Mouse (Mus musculus): ENCODE data around the gene Dpp6. TPM values are rescaled to one million over a fixed set of nuclear protein-coding genes. Genes with fewer than 3 reads are reported as not detected.
"Not testable (repeated sequence)": the region's sequence is repeated elsewhere in the genome, so short reads cannot be mapped to it uniquely, and the experiment has no call there.

Gene Dpp6
- total RNA-seq, 2 experiments from 2014 or later, result not detected

- ATAC-seq (replicated peaks; ENCODE audit: low FRiP score, poor library complexity, severe bottlenecking), result no peak
Observed at GRCm38 (mm10) chr5:27421090-27421635, 604.2 kb downstream of the Dpp6 start.

DNA sequence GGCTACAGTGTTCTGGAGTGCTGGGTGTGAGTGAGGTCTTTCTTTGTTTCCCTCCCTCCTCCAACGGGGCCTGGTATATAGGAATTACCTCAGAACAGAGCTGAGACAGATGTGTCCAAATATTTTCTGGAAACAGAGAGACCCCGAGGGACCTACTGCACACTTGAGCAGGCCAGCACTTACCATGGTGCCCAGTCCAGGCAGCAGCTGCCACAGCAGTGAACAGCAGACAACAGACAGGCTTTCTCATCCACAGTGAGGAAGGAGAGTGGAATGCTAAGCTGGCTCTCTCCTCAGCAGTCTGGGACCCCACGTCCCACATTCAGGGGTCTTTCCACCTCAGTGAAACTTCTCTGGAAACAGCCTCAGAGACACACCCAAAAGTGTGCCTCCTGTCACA, 606.8 kb downstream of the Dpp6 start:
- ATAC-seq (replicated peaks; ENCODE audit: low FRiP score, poor library complexity, severe bottlenecking), result no peak

GRCm38 (mm10) chr5:27424484-27425080, 607.6 kb downstream of the Dpp6 start:
- no peak for ATAC-seq (replicated peaks; ENCODE audit: low FRiP score, poor library complexity, severe bottlenecking)

DNA sequence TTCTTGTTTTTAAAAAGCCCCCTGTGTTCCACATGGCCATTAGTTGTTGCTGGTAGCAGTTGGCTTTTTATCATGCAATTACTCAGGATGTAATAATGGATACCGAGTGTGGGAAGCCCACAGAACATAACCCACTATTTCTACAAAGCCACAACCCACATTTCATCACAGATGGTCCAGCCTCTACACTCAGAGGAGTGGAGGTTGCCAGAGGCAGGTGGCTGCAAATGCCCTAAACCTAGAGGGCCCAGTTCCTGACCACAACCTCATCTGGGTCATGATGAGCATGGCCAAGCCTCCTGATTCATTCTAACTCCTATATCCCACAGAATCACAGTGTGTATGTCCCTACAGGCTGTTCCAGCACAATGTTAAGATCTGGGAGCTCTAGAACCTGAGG, 609.2 kb downstream of the Dpp6 start:
- ATAC-seq (replicated peaks; ENCODE audit: low FRiP score, poor library complexity, severe bottlenecking), result no peak

GRCm38 (mm10) chr5:27433584-27433983, 616.6 kb downstream of the Dpp6 start:
- no peak for ATAC-seq (replicated peaks; ENCODE audit: low FRiP score, poor library complexity, severe bottlenecking)

GRCm38 (mm10) chr5:27453201-27453845, 636.3 kb downstream of the Dpp6 start:
- ATAC-seq (replicated peaks; ENCODE audit: low FRiP score, poor library complexity, severe bottlenecking), result no peak

GRCm38 (mm10) chr5:27454386-27454785, 637.4 kb downstream of the Dpp6 start:
- no peak for ATAC-seq (replicated peaks; ENCODE audit: low FRiP score, poor library complexity, severe bottlenecking)

- no peak for ATAC-seq (replicated peaks; ENCODE audit: low FRiP score, poor library complexity, severe bottlenecking)
Observed at GRCm38 (mm10) chr5:27456981-27457380, 640.0 kb downstream of the Dpp6 start.

DNA sequence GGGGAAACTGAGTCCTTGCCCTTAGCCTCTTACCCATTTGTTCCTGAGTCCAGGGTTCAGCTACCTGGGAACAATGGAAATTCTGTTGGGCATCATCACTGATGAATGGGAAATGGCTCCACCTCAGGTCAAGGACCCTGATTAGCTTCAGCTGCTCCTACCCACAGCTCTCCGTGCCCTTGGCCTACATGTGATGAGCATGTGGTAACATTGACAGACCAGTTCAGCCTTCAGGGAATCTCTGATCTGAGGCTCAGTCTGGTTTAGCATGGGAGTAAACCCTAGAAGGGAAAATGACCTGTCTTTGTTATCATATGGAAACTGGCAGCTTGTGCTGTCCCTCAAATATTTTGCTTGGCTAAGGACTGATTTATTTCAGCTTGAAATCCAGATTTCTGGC, 640.7 kb downstream of the Dpp6 start:
- no peak for ATAC-seq (replicated peaks; ENCODE audit: low FRiP score, poor library complexity, severe bottlenecking)

DNA sequence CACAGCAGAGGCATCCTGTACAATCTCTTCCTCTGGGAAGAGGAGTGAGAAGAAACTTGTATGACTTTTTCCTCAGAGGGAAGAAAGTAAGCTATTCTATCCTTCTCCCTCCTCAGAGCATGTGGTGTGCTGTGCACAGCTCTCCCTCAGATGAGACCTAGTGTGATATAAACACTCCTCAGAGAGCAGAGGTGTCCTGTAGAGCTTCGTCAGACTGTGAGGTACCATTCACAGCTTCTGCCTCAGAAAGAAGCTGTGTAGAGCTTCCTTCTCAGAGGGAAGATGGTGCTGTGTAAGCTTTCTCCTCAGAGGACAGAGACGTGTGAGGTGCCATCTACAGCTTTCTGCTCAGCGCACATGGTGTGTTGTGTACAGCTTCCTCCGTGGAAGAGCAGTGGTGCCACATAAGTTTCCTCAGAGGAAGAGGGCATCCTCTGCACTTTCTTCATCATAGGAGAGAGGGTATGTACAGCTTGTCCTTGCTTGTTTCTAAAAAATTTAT, 658.0 kb downstream of the Dpp6 start:
- ATAC-seq (replicated peaks; ENCODE audit: low FRiP score, poor library complexity, severe bottlenecking), result no peak

GRCm38 (mm10) chr5:27481706-27482105, 664.7 kb downstream of the Dpp6 start:
- no peak for ATAC-seq (replicated peaks; ENCODE audit: low FRiP score, poor library complexity, severe bottlenecking)

DNA sequence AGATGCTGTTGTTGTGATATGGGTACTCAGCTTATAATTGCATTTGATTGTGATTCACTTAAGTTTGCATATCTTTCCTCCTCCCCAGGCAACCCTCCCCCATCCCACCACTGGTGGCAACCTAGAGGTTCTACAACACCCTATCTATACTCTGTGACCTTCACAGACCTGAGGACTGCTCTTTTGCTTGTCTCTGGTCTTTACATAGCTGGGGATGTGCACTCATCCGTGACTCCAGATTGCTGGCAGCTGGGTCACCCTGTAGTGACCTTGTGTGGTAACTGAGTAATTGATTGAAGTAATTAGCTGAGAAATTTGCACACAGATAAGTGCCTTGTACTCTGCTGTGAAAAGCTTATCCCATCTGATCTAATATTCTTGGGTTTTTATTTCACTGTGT, 669.1 kb downstream of the Dpp6 start:
- no peak for ATAC-seq (replicated peaks; ENCODE audit: low FRiP score, poor library complexity, severe bottlenecking)

DNA sequence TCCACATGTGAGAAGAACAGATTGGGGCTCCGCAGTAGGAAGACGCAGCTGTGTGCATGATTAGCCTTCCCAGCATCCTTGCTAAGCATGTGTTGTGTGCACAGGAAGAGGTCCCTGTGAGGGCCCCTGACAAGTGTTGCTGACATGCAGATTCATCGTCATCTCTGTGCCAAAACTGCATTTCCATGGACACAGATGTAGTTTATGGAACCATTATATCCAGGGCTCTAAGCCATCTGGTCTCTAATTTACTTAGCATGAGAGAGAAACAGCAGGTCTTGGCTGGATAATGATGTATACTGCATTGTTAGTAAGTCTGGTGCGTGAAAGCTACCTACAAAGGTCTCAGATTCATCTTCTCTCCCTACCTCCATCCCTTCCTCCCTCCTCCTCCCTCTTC, 673.9 kb downstream of the Dpp6 start:
- no peak for ATAC-seq (replicated peaks; ENCODE audit: low FRiP score, poor library complexity, severe bottlenecking)

DNA sequence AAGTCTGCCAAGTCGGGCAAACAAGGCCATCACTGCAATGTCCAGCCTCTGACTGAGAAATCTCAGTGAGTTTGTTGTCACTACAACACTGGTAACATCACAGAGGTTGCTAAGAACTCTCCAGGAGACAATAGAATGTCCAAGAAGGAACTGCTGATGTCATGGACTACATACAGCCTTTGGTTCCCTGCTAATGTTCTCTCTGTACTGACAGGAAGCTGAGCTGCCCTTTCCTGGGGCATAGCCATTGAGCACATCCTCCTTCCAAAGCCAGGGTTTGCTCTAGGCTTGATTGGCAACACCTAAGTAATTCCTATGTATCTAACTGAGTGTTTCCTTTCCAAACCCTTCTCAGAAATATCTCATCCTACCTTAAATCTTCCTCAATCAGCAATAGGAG, 684.3 kb downstream of the Dpp6 start, which contains the start of gene Speer4b:
Gene Speer4b, minus strand, starts transcription at position 101 of the 400 bp plus-strand sequence.
- not testable (repeated sequence) for ATAC-seq (replicated peaks; ENCODE audit: low FRiP score, poor library complexity, severe bottlenecking)

GRCm38 (mm10) chr5:27518716-27519115, 701.7 kb downstream of the Dpp6 start:
- no peak for ATAC-seq (replicated peaks; ENCODE audit: low FRiP score, poor library complexity, severe bottlenecking)

- ATAC-seq (replicated peaks; ENCODE audit: low FRiP score, poor library complexity, severe bottlenecking), result no peak
Observed at GRCm38 (mm10) chr5:27526906-27527305, 709.9 kb downstream of the Dpp6 start.

- no peak for ATAC-seq (replicated peaks; ENCODE audit: low FRiP score, poor library complexity, severe bottlenecking)
Observed at GRCm38 (mm10) chr5:27544816-27545270, 727.8 kb downstream of the Dpp6 start.

DNA sequence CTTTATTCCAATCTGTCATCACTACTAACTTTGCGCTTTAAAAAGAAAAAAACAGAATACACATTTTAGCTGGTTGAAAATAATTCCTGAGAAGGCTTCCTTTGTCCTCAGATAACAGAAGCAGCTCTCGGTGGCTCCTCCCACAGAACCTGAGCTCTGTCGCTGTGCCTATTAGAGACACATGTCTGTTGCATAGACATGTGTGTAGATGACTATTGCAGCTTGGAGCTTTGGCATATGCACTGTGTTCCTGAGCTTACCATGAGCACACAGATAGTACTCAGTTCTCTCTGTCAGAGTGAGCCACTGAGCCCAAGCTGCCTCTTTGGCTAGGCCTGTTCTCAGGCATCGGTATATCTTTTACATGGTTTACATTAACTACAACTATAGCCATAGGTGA, 732.3 kb downstream of the Dpp6 start:
- no peak for ATAC-seq (replicated peaks; ENCODE audit: low FRiP score, poor library complexity, severe bottlenecking)

GRCm38 (mm10) chr5:27565700-27566099, 748.7 kb downstream of the Dpp6 start:
- ATAC-seq (replicated peaks; ENCODE audit: low FRiP score, poor library complexity, severe bottlenecking), result no peak

DNA sequence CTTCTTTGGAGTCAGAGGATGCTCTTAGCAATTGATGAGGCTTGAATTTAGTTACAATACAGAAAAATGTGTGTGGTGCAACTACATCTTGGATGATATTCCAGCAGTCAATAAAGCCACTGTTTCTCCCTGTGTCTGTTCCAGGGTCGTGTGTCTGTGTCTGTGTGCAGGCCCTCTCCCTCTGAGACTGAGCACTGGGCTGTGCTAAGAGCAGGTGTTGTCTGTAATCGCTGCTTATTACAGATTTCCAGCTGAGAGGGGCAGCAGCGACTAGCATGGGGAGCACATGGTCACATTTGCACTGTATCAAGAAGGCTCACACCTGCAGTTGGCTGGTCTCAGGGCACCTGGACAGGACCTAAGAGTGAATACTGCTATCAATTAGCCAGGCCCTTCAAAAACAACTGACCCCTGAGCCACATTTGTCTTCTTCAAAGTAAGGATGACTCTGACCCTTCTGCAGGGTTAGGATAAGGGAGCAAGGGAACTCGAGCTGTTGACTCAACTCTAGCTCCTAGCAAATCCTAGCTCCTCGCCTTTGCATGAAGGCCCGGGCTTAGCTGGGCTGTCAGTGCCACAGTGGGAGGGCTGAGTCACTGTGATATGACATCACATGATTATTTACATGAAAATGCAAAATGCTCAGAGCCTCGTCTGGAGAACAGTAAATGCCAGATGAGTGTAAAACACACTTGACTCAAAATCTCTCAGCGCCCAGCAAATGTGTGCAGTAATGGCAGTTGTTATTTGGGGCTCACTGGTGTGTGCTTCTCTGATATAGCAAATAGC, 771.2 kb downstream of the Dpp6 start:
- ATAC-seq (replicated peaks; ENCODE audit: low FRiP score, poor library complexity, severe bottlenecking), result no peak

All from erythroblast, adult 5-6 weeks (primary cell).